Mouse (Mus musculus): ENCODE measurements around the gene H2-T22. TPM values are rescaled to one million over a fixed set of nuclear protein-coding genes. Genes with fewer than 3 reads are reported as not detected.

Gene H2-T22
- polyA plus RNA-seq, 1 experiment = 1.6 TPM

- H3K27ac ChIP-seq (ENCODE audit: control insufficient read depth, insufficient read depth, low read depth, low read length) = no peak overlapping the region
- no peak overlapping the region for H3K4me3 ChIP-seq (ENCODE audit: control insufficient read depth, low read depth, low read length)
- no peaks in the 10 kb centered on the region for H3K27me3 ChIP-seq (ENCODE audit: control insufficient read depth, insufficient read depth, low read length)
- H3K4me1 ChIP-seq (ENCODE audit: control insufficient read depth, insufficient read depth, low read length) = no peaks in the 10 kb centered on the region
- no peaks in the 10 kb centered on the region for H3K36me3 ChIP-seq (ENCODE audit: control insufficient read depth, insufficient read depth, low read length)
- TF ChIP-seq POLR2A (IDR thresholded peaks at IDR 0.05; ENCODE audit: control insufficient read depth, low read depth, low read length) = no peak
- TF ChIP-seq CTCF (IDR thresholded peaks at IDR 0.05; ENCODE audit: control insufficient read depth, insufficient read depth, insufficient replicate concordance, low read depth, low read length) = no peak
These were observed 39.2 kb downstream of the H2-T22 start for GRCm38 (mm10) chr17:36003331-36003730.

GRCm38 (mm10) chr17:36001966-36002365, 40.6 kb downstream of the H2-T22 start:
- no peaks in the 10 kb centered on the region; the same call in none of the 2 replicates for H3K4me1 ChIP-seq (ENCODE audit: control insufficient read depth, insufficient read depth, low read length)
- H3K27ac ChIP-seq (ENCODE audit: control insufficient read depth, insufficient read depth, low read depth, low read length) = no peak overlapping the region
- H3K36me3 ChIP-seq (ENCODE audit: control insufficient read depth, insufficient read depth, low read length) = no peaks in the 10 kb centered on the region
- no peaks in the 10 kb centered on the region for H3K27me3 ChIP-seq (ENCODE audit: control insufficient read depth, insufficient read depth, low read length)
- no peak for TF ChIP-seq POLR2A (IDR thresholded peaks at IDR 0.05; ENCODE audit: control insufficient read depth, low read depth, low read length)
- no peak for TF ChIP-seq CTCF (IDR thresholded peaks at IDR 0.05; ENCODE audit: control insufficient read depth, insufficient read depth, insufficient replicate concordance, low read depth, low read length)
- no peak overlapping the region for H3K4me3 ChIP-seq (ENCODE audit: control insufficient read depth, low read depth, low read length)

DNA sequence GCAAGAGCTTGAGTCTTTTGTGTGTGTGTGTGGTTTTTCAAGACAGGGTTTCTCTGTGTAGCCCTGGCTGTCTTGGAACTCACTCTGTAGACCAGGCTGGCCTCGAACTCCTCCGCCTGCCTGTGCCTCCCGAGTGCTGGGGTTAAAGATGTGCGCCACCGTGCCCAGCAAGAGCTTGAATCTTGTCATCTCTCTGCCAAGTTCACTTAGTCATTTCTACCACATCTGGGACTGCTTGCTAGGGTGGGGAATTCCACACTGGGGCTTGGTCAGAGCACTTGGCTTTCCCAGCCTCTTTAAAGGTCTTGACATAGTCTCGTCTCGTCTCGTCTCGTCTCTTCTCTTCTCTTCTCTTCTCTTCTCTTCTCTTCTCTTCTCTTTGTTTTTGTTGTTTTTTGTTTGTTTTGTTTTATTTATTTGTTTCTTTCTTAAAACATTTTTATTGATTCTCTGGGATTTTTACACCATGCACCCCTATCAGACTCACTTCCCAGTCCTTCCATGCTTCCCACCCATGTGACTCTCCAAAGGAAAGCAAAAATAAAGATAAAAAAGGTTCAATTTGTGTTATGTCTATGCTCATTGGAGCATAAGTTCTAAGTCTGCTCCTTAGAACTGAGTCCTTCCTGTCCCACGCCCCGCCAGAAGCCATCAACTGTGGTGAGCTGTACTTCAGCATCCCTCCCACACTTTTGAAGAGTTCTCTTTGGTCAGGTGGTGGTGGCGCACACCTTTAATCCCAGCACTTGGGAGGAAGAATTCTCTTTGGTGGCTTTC, 41.2 kb downstream of the H2-T22 start:
- no peak for TF ChIP-seq POLR2A (IDR thresholded peaks at IDR 0.05; ENCODE audit: control insufficient read depth, low read depth, low read length)
- TF ChIP-seq CTCF (IDR thresholded peaks at IDR 0.05; ENCODE audit: control insufficient read depth, insufficient read depth, insufficient replicate concordance, low read depth, low read length) = no peak
- H3K27ac ChIP-seq (ENCODE audit: control insufficient read depth, insufficient read depth, low read depth, low read length) = no peak overlapping the region
- H3K4me1 ChIP-seq (ENCODE audit: control insufficient read depth, insufficient read depth, low read length) = no peaks in the 10 kb centered on the region; the same call in none of the 2 replicates
- no peak overlapping the region for H3K4me3 ChIP-seq (ENCODE audit: control insufficient read depth, low read depth, low read length)
- H3K36me3 ChIP-seq (ENCODE audit: control insufficient read depth, insufficient read depth, low read length) = no peaks in the 10 kb centered on the region
- no peaks in the 10 kb centered on the region for H3K27me3 ChIP-seq (ENCODE audit: control insufficient read depth, insufficient read depth, low read length)

DNA sequence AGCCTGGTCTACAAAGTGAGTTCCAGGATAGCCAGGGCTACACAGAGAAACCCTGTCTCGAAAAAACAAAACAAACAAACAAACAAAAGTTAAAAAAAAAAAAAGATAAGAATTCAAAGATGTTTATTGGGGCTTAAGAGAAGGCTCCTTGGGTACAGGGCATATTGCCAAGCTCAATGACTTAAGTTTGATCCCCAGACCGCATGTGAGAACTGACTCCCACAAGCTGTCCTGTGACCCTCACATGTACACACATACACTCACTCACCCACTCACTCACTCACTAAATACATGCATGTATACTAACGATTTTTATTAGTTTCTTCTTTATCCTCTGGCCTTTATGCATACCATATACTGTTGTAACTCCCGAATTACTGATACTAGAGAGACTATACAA, 42.2 kb downstream of the H2-T22 start:
- no peaks in the 10 kb centered on the region; the same call in none of the 2 replicates for H3K4me1 ChIP-seq (ENCODE audit: control insufficient read depth, insufficient read depth, low read length)
- H3K36me3 ChIP-seq (ENCODE audit: control insufficient read depth, insufficient read depth, low read length) = no peaks in the 10 kb centered on the region
- TF ChIP-seq POLR2A (IDR thresholded peaks at IDR 0.05; ENCODE audit: control insufficient read depth, low read depth, low read length) (no peak), CTCF (IDR thresholded peaks at IDR 0.05; ENCODE audit: control insufficient read depth, insufficient read depth, insufficient replicate concordance, low read depth, low read length) (no peak)
- H3K27me3 ChIP-seq (ENCODE audit: control insufficient read depth, insufficient read depth, low read length) = no peaks in the 10 kb centered on the region
- H3K4me3 ChIP-seq (ENCODE audit: control insufficient read depth, low read depth, low read length) = no peak overlapping the region
- no peak overlapping the region for H3K27ac ChIP-seq (ENCODE audit: control insufficient read depth, insufficient read depth, low read depth, low read length)

DNA sequence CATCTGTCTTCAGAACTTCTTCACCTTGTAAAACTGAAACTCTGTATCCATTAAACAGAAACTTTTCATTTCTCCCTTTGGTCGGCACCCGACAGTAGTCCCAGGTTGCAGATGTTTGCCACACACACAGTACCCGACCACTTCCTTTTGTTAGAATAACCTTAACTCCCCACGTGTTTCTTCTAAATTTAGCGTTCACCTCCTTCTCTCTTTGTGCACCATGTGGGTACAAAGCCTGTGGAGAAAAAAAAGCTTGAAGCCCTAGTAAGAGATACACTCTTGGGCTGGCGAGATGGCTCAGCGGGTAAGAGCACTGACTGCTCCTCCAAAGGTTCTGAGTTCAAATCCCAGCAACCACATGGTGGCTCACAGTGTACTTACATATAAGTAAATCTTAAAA, 43.2 kb downstream of the H2-T22 start:
- TF ChIP-seq POLR2A (IDR thresholded peaks at IDR 0.05; ENCODE audit: control insufficient read depth, low read depth, low read length) (no peak), CTCF (IDR thresholded peaks at IDR 0.05; ENCODE audit: control insufficient read depth, insufficient read depth, insufficient replicate concordance, low read depth, low read length) (no peak)
- Histone ChIP-seq H3K4me3 (ENCODE audit: control insufficient read depth, low read depth, low read length) (no peak overlapping the region), H3K27ac (ENCODE audit: control insufficient read depth, insufficient read depth, low read depth, low read length) (no peak overlapping the region), H3K27me3 (ENCODE audit: control insufficient read depth, insufficient read depth, low read length) (no peaks in the 10 kb centered on the region), H3K36me3 (ENCODE audit: control insufficient read depth, insufficient read depth, low read length) (no peaks in the 10 kb centered on the region), H3K4me1 (ENCODE audit: control insufficient read depth, insufficient read depth, low read length) (no peaks in the 10 kb centered on the region; the same call in none of the 2 replicates)

DNA sequence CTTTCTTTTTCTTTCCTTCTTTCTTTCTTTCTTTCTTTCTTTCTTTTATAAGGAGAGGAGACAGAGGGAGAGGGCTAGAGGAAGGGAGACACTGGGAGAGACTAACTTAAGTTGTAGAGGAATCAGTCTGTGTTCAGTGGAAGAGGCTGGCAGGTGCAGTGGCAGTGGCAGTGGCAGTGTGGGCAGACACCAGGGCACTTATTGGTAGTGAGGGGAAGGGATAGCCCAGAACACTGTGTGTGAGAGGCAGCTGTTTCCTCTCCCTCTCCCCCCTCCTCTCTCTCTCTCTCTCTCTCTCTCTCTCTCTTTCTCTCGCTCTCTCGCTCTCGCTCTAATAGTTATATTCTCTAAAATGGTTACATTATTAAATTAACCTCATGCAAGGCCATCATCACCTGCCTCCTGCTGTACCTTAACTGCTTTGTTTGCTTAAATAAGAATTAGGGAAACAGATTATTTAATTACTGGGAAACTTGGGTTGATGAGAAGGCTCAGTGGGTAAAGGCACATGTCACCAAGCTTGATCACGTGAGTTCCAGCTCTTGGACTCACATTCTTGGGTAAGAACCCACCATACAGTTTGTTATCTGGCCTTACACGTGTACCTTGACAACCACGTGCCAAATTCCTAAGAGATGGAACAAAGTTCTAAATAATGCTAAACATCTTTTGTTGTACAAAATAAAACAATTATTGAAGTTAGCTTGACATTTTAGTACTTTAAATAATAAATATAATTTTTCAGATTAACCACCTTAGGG, 43.8 kb downstream of the H2-T22 start:
- Histone ChIP-seq H3K4me3 (ENCODE audit: control insufficient read depth, low read depth, low read length) (no peak overlapping the region), H3K36me3 (ENCODE audit: control insufficient read depth, insufficient read depth, low read length) (no peaks in the 10 kb centered on the region), H3K27ac (ENCODE audit: control insufficient read depth, insufficient read depth, low read depth, low read length) (no peak overlapping the region), H3K27me3 (ENCODE audit: control insufficient read depth, insufficient read depth, low read length) (no peaks in the 10 kb centered on the region), H3K4me1 (ENCODE audit: control insufficient read depth, insufficient read depth, low read length) (no peaks in the 10 kb centered on the region; the same call in none of the 2 replicates)
- TF ChIP-seq POLR2A (IDR thresholded peaks at IDR 0.05; ENCODE audit: control insufficient read depth, low read depth, low read length) (no peak), CTCF (IDR thresholded peaks at IDR 0.05; ENCODE audit: control insufficient read depth, insufficient read depth, insufficient replicate concordance, low read depth, low read length) (no peak)
